Mouse (Mus musculus): ENCODE measurements around the gene Phldb2. TPM values are rescaled to one million over a fixed set of nuclear protein-coding genes. Genes with fewer than 3 reads are reported as not detected.

Gene Phldb2
- total and polyA plus RNA-seq, 2 experiments from 2014 or later = 32.8 to 33.2 TPM

DNA sequence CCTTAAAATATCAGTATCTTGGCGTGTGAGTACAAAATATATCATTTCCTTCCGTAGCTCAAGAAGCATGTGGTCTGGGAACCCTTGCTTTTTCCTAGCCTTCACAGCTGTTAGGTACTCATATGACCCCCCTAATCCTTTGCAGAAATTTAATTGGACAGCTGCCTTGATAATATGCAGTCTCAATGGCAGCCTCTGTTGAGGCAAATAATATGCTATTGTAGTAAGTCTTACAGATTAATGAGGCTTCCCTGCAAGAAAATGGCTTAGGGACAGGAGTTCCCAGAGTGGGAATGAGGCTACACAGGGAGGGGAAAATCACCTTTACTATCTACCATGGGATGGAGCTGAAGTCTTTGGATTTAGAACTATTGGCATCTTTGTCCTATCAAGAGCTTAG, 16.9 kb downstream of the Phldb2 start:
- Histone ChIP-seq H3K9ac (replicated peaks; ENCODE audit: low read depth, low read length) (no peak overlapping the region), H3K4me1 (ENCODE audit: control insufficient read depth, insufficient read depth) (no peaks in the 10 kb centered on the region), H3K36me3 (replicated peaks; ENCODE audit: control insufficient read depth, insufficient read depth, low read length) (no peaks in the 10 kb centered on the region), H3K9me3 (replicated peaks; ENCODE audit: control insufficient read depth, low read length) (no peaks in the 10 kb centered on the region), H3K4me3 (ENCODE audit: low read depth, low read length) (no peak overlapping the region), H3K4me2 (ENCODE audit: low read depth, low read length) (no peak overlapping the region), H3K27me3 (ENCODE audit: control insufficient read depth, insufficient read depth, low read length) (no peaks in the 10 kb centered on the region), H3K27ac (ENCODE audit: low read depth) (no peak overlapping the region)
- DNase-seq (ENCODE audit: low spot score) (no peak), ATAC-seq (ENCODE audit: insufficient read depth, low read depth) (0 out of 2 replicates have a peak, but pooled peaks have one; percentile 30)
- 65% methylated on average over 2 of the region's 2 CpGs for WGBS
- TF ChIP-seq CTCF (IDR thresholded peaks at IDR 0.05; ENCODE audit: low read depth) = no peak
- TF ChIP-seq EP300 (IDR thresholded peaks at IDR 0.05; ENCODE audit: low read depth) = no peak

DNA sequence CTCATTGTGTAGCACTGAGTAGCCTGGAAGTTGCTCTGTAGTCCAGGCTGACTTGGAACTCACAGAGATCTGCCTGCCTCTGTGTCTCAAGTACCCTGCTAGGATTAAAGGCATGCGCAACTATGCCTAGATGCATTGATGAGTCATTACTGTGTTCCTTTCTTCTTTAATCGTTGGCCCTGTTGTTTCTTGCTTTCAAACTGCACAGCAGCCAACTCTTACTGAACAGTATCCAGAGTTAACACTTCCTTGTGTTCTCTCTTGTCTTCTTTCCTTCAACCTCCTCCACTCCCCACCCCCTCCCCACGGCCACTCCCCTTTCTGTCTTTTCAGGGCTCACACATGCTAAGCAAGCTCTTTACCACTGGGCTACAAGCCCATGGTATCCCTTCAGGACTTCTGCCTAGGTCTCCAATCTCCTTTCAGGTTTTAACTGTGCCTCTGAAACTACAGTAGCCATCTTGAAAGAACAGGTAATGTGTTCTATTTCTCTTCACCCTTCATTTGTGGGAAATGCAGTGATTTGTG, 17.4 kb downstream of the Phldb2 start:
- Histone ChIP-seq H3K27me3 (ENCODE audit: control insufficient read depth, insufficient read depth, low read length) (no peaks in the 10 kb centered on the region), H3K4me3 (ENCODE audit: low read depth, low read length) (no peak overlapping the region), H3K27ac (ENCODE audit: low read depth) (no peak overlapping the region), H3K4me2 (ENCODE audit: low read depth, low read length) (no peak overlapping the region), H3K36me3 (replicated peaks; ENCODE audit: control insufficient read depth, insufficient read depth, low read length) (no peaks in the 10 kb centered on the region), H3K9ac (replicated peaks; ENCODE audit: low read depth, low read length) (no peak overlapping the region), H3K9me3 (replicated peaks; ENCODE audit: control insufficient read depth, low read length) (no peaks in the 10 kb centered on the region), H3K4me1 (ENCODE audit: control insufficient read depth, insufficient read depth) (no peaks in the 10 kb centered on the region)
- no peak for TF ChIP-seq EP300 (IDR thresholded peaks at IDR 0.05; ENCODE audit: low read depth)
- TF ChIP-seq CTCF (IDR thresholded peaks at IDR 0.05; ENCODE audit: low read depth) = no peak
- WGBS = 46% methylated on average over 3 of the region's 3 CpGs
- DNase-seq (ENCODE audit: low spot score) (peak; percentile 17), ATAC-seq (ENCODE audit: insufficient read depth, low read depth) (peak; percentile 36; the same call in 1 of the 2 replicates)

DNA sequence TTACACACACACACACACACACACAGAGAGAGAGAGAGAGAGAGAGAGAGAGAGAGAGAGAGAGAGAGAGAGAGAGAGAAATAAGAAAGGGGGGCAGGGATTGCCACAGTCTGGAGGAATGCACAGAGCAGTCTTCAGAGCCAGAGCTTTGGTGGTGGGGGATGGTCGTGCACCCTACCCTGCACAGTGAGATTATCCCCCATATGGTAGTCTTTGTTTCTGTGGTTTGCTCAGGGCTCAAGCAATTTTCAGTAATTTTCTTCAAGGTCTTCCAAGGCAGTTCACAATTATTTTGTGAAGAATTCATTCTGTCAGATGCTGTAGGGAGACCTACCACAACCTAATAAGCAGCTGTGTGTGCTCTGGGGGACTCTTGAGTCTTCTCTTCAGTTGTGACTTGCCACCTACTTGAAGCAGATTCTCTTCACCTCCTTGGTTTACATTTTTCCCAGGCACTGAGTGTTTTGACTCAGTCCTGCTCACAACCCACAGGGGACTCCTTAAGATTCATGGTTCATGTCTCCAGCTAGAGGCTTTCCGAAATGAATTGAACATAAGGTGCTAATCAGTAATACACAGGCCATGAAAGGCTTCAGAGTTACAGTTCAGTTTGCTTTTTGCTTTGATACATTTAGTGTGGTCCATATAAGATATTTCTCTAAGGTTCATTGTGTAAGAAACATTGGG, 18.5 kb downstream of the Phldb2 start:
- Histone ChIP-seq H3K4me3 (ENCODE audit: low read depth, low read length) (no peak overlapping the region), H3K27me3 (ENCODE audit: control insufficient read depth, insufficient read depth, low read length) (no peaks in the 10 kb centered on the region), H3K9ac (replicated peaks; ENCODE audit: low read depth, low read length) (no peak overlapping the region), H3K4me1 (ENCODE audit: control insufficient read depth, insufficient read depth) (no peaks in the 10 kb centered on the region), H3K36me3 (replicated peaks; ENCODE audit: control insufficient read depth, insufficient read depth, low read length) (no peaks in the 10 kb centered on the region), H3K9me3 (replicated peaks; ENCODE audit: control insufficient read depth, low read length) (no peaks in the 10 kb centered on the region), H3K27ac (ENCODE audit: low read depth) (no peak overlapping the region), H3K4me2 (ENCODE audit: low read depth, low read length) (no peak overlapping the region)
- ATAC-seq (ENCODE audit: insufficient read depth, low read depth) (no peak), DNase-seq (ENCODE audit: low spot score) (no peak)
- TF ChIP-seq CTCF (IDR thresholded peaks at IDR 0.05; ENCODE audit: low read depth) (no peak), EP300 (IDR thresholded peaks at IDR 0.05; ENCODE audit: low read depth) (no peak)
- WGBS = 53% methylated on average over 2 of the region's 2 CpGs

DNA sequence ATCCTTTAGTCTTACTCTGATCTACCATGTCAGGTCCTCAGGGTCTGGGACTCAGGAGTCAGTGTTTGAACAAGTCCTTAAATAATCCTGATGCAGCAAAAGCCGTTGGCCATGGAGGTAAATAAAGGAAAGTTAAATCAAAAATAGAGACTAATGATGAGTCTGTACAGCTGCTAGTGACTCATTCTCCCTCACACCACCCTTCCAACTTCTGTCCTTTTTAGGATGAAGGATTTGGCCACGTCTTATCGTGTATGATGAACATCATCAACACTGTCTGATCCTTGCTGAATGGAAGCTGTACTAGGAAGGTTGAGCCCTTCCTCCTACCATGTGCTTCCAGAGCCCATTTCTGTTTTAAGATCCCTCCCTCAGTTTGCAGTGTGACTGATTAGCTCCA, 23.1 kb downstream of the Phldb2 start:
- H3K27ac ChIP-seq (ENCODE audit: low read depth) = no peak overlapping the region
- TF ChIP-seq CTCF (IDR thresholded peaks at IDR 0.05; ENCODE audit: low read depth) (no peak), EP300 (IDR thresholded peaks at IDR 0.05; ENCODE audit: low read depth) (no peak)
- no peak overlapping the region for H3K9ac ChIP-seq (replicated peaks; ENCODE audit: low read depth, low read length)
- DNase-seq (ENCODE audit: low spot score) (no peak), ATAC-seq (ENCODE audit: insufficient read depth, low read depth) (no peak)
- H3K4me2 ChIP-seq (ENCODE audit: low read depth, low read length) = no peak overlapping the region
- no peaks in the 10 kb centered on the region for H3K36me3 ChIP-seq (replicated peaks; ENCODE audit: control insufficient read depth, insufficient read depth, low read length)
- no peaks in the 10 kb centered on the region for H3K27me3 ChIP-seq (ENCODE audit: control insufficient read depth, insufficient read depth, low read length)
- H3K9me3 ChIP-seq (replicated peaks; ENCODE audit: control insufficient read depth, low read length) = no peaks in the 10 kb centered on the region
- no peak overlapping the region for H3K4me3 ChIP-seq (ENCODE audit: low read depth, low read length)
- 62% methylated on average over 3 of the region's 3 CpGs for WGBS
- peaks cover 11% of the 10 kb centered on the region for H3K4me1 ChIP-seq (ENCODE audit: control insufficient read depth, insufficient read depth)

DNA sequence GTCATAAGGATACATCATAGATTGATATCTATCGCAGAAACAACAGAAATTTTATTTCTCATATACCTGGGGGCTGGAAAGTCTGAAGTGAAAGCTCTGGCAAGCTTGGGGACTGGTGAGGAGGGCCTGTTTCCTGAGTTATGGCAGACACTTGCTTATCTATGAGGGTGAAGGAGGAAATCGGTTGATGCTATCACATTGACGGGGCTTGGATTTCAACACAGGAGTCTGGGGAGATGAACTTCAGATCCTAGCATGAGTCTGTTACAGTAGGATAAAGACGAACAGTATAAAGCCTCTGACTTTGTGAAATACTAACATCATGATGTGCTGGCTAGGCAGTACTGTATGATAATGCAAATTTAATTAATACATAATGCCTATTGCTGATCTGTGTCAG, 25.3 kb downstream of the Phldb2 start:
- Histone ChIP-seq H3K9ac (replicated peaks; ENCODE audit: low read depth, low read length) (no peak overlapping the region), H3K4me2 (ENCODE audit: low read depth, low read length) (no peak overlapping the region), H3K9me3 (replicated peaks; ENCODE audit: control insufficient read depth, low read length) (no peaks in the 10 kb centered on the region), H3K27me3 (ENCODE audit: control insufficient read depth, insufficient read depth, low read length) (no peaks in the 10 kb centered on the region), H3K4me1 (ENCODE audit: control insufficient read depth, insufficient read depth) (peaks cover 22% of the 10 kb centered on the region), H3K4me3 (ENCODE audit: low read depth, low read length) (no peak overlapping the region), H3K27ac (ENCODE audit: low read depth) (no peak overlapping the region), H3K36me3 (replicated peaks; ENCODE audit: control insufficient read depth, insufficient read depth, low read length) (no peaks in the 10 kb centered on the region)
- ATAC-seq (ENCODE audit: insufficient read depth, low read depth) = no peak
- no peak for DNase-seq (ENCODE audit: low spot score)
- no peak for TF ChIP-seq CTCF (IDR thresholded peaks at IDR 0.05; ENCODE audit: low read depth)
- no peak for TF ChIP-seq EP300 (IDR thresholded peaks at IDR 0.05; ENCODE audit: low read depth)
- whole genome bisulfite sequencing = 36% methylated on average over 4 of the region's 4 CpGs

DNA sequence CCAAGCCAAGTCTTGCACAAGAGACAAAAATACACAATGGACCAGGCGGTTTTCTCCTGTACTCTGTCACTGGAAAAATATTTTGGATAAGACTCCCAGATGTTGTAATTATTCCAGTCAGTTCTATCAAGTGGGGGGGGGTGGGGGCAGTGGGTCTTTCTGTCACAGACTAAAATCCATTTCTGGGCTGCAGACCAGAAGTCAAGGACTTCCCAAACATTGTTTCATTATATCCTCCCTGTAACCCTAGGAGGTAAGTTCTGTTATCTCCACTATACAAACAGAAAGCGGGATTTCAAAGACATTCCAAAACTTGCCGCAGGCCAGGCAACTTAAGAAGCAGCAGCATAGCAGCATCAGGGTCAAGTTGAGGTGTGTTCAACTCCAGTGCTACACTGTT, 25.8 kb downstream of the Phldb2 start:
- no peaks in the 10 kb centered on the region for H3K36me3 ChIP-seq (replicated peaks; ENCODE audit: control insufficient read depth, insufficient read depth, low read length)
- H3K27me3 ChIP-seq (ENCODE audit: control insufficient read depth, insufficient read depth, low read length) = no peaks in the 10 kb centered on the region
- 12% methylated on average over 3 of the region's 3 CpGs for WGBS
- TF ChIP-seq CTCF (IDR thresholded peaks at IDR 0.05; ENCODE audit: low read depth) (no peak), EP300 (IDR thresholded peaks at IDR 0.05; ENCODE audit: low read depth) (no peak)
- H3K4me2 ChIP-seq (ENCODE audit: low read depth, low read length) = no peak overlapping the region
- no peak overlapping the region for H3K27ac ChIP-seq (ENCODE audit: low read depth)
- H3K9me3 ChIP-seq (replicated peaks; ENCODE audit: control insufficient read depth, low read length) = no peaks in the 10 kb centered on the region
- no peak overlapping the region for H3K4me3 ChIP-seq (ENCODE audit: low read depth, low read length)
- H3K9ac ChIP-seq (replicated peaks; ENCODE audit: low read depth, low read length) = no peak overlapping the region
- DNase-seq (ENCODE audit: low spot score) = no peak
- peaks cover 25% of the 10 kb centered on the region for H3K4me1 ChIP-seq (ENCODE audit: control insufficient read depth, insufficient read depth)
- ATAC-seq (ENCODE audit: insufficient read depth, low read depth) = no peak
